Mouse (Mus musculus) intestine, embryonic 14.5 days (tissue): Measurements from ENCODE around the gene Hadh. TPM values are rescaled to one million over a fixed set of nuclear protein-coding genes. Genes with fewer than 3 reads are reported as not detected.

Experiments used
- ATAC-seq: fragments of 200-750 bp; cut with Nextera tagmentation; replicated peaks from 2 replicates; pipeline ENCODE4 v1.8.0; 2017; ENCODE audit warnings: low read depth, moderate number of reproducible peaks, moderate TSS enrichment, moderate library complexity; ENCODE audit not compliant: low FRiP score, low TSS enrichment
- DNase-seq: peaks from one replicate; pipeline ENCODE4 v3.0.0-alpha.2; 2018; ENCODE audit warnings: low spot score
- H3K27ac ChIP-seq: fragments of 300-500 bp; sonication (generic); 2 replicates; pipeline ENCODE4 v1.5.1; 2014; ENCODE audit warnings: low read depth, mild to moderate bottlenecking, control low read depth
- H3K27me3 ChIP-seq: fragments of 300-500 bp; sonication (generic); replicated peaks from 2 replicates; pipeline ENCODE4 v1.6.1; 2014; ENCODE audit warnings: low read length, control low read depth; ENCODE audit not compliant: control insufficient read depth, insufficient read depth
- H3K36me3 ChIP-seq: fragments of 300-500 bp; sonication (generic); 2 replicates; pipeline ENCODE4 v1.6.1; 2014; ENCODE audit warnings: low read length, control low read depth; ENCODE audit not compliant: control insufficient read depth, insufficient read depth
- H3K4me1 ChIP-seq: fragments of 300-500 bp; sonication (generic); replicated peaks from 2 replicates; pipeline ENCODE4 v1.6.1; 2014; ENCODE audit warnings: low read length, control low read depth, mixed read lengths; ENCODE audit not compliant: control insufficient read depth, insufficient read depth
- H3K4me2 ChIP-seq: fragments of 300-500 bp; sonication (generic); 2 replicates; pipeline ENCODE4 v1.6.1; 2014; ENCODE audit warnings: low read length
- H3K4me3 ChIP-seq: fragments of 300-500 bp; sonication (generic); 2 replicates; pipeline ENCODE4 v1.5.1; 2014; ENCODE audit warnings: low read depth, low read length, control low read depth, mixed read lengths
- H3K9ac ChIP-seq: fragments of 300-500 bp; sonication (generic); 2 replicates; pipeline ENCODE4 v1.6.1; 2014; ENCODE audit warnings: mild to moderate bottlenecking, low read length
- H3K9me3 ChIP-seq: fragments of 300-500 bp; sonication (generic); 2 replicates; pipeline ENCODE4 v1.6.1; 2016; ENCODE audit warnings: low read length, control low read depth; ENCODE audit not compliant: control insufficient read depth
- WGBS: fragments of 180-500 bp; shearing (Covaris S2); extraction: QIAGEN DNeasy Blood & Tissue Kit; methylation state at CpG from one replicate; pipeline ENCODE4 v1.1.7; 2014; 5-methylcytosine and 5-hydroxymethylcytosine counted together
- polyA plus RNA-seq: library from polyadenylated mRNA; unstranded; fragments of >200 nt; fragmentation: Nextera tagmentation; extraction: Ambion mirVana; gene quantifications from 2 replicates; pipeline ENCODE4 v1.2.1, GENCODE M21; 2014

The Hadh gene
- polyA plus RNA-seq, 1 experiment from 2014 or later = 181 TPM

- 25% methylated on average over 5 of the region's 5 CpGs for WGBS
- Histone ChIP-seq H3K4me1 (no peaks in the 10 kb centered on the region), H3K4me2 (peak overlapping the region; percentile 100), H3K4me3 (peak overlapping the region; percentile 74), H3K36me3 (no peaks in the 10 kb centered on the region), H3K27ac (no peak overlapping the region), H3K9ac (peak overlapping the region; percentile 4; the same call in 1 of the 2 replicates), H3K27me3 (no peaks in the 10 kb centered on the region), H3K9me3 (peaks cover under 1% of the 10 kb centered on the region; the same call in 1 of the 2 replicates)
- ATAC-seq (peak; percentile 21; the same call in 1 of the 2 replicates), DNase-seq (no peak)
Measured at GRCm38 (mm10) chr3:131303320-131303714, 31.4 kb upstream of the Hadh start.

- DNase-seq = peak; percentile 87
- H3K4me3 ChIP-seq = peak within 1 kb of the TSS; percentile 74
- peak; percentile 95 for ATAC-seq
- no peaks in the 10 kb centered on the region for H3K9me3 ChIP-seq
- WGBS = under 1% methylated on average over 67 of the region's 71 CpGs
- H3K4me1 ChIP-seq = no peaks in the 10 kb centered on the region
- no peak within 1 kb of the TSS for H3K27ac ChIP-seq
- H3K4me2 ChIP-seq = peak within 1 kb of the TSS; percentile 100
- H3K27me3 ChIP-seq = no peaks in the 10 kb centered on the region
- H3K36me3 ChIP-seq = no peaks in the 10 kb centered on the region
- H3K9ac ChIP-seq = peak within 1 kb of the TSS; percentile 53
Measured at GRCm38 (mm10) chr3:131302452-131303319, 30.8 kb upstream of the Hadh start, which contains the start of gene Cyp2u1. Gene Cyp2u1, minus strand, starts transcription at chr3:131303227.

GRCm38 (mm10) chr3:131299908-131300307 lies 28.0 kb upstream of the Hadh start:
- Histone ChIP-seq H3K4me3 (no peak overlapping the region), H3K9ac (no peak overlapping the region), H3K36me3 (no peaks in the 10 kb centered on the region), H3K9me3 (no peaks in the 10 kb centered on the region), H3K27ac (no peak overlapping the region), H3K4me2 (no peak overlapping the region), H3K27me3 (no peaks in the 10 kb centered on the region), H3K4me1 (0 out of 2 replicates have a peak, but pooled peaks cover 2% of the 10 kb centered on the region)
- ATAC-seq (no peak), DNase-seq (no peak)
- 10% methylated on average over 6 of the region's 6 CpGs for WGBS

- no peaks in the 10 kb centered on the region for H3K9me3 ChIP-seq
- no peak overlapping the region for H3K4me2 ChIP-seq
- no peak for DNase-seq
- 0 out of 2 replicates have a peak, but pooled peaks cover 2% of the 10 kb centered on the region for H3K4me1 ChIP-seq
- no peaks in the 10 kb centered on the region for H3K36me3 ChIP-seq
- H3K27ac ChIP-seq = no peak overlapping the region
- no peak for ATAC-seq
- no peak overlapping the region for H3K4me3 ChIP-seq
- H3K9ac ChIP-seq = no peak overlapping the region
- H3K27me3 ChIP-seq = no peaks in the 10 kb centered on the region
- 84% methylated on average over 9 of the region's 9 CpGs for WGBS
Measured at GRCm38 (mm10) chr3:131299078-131299477, 27.2 kb upstream of the Hadh start.

GRCm38 (mm10) chr3:131296893-131297292 lies 25.0 kb upstream of the Hadh start:
- H3K9me3 ChIP-seq = no peaks in the 10 kb centered on the region
- 0 out of 2 replicates have a peak, but pooled peaks cover 2% of the 10 kb centered on the region for H3K4me1 ChIP-seq
- H3K27me3 ChIP-seq = no peaks in the 10 kb centered on the region
- ATAC-seq (no peak), DNase-seq (no peak)
- no peak overlapping the region for H3K4me3 ChIP-seq
- WGBS = 93% methylated on average over 7 of the region's 7 CpGs
- no peak overlapping the region for H3K27ac ChIP-seq
- H3K9ac ChIP-seq = no peak overlapping the region
- H3K36me3 ChIP-seq = no peaks in the 10 kb centered on the region
- H3K4me2 ChIP-seq = no peak overlapping the region

- Histone ChIP-seq H3K4me1 (0 out of 2 replicates have a peak, but pooled peaks cover 2% of the 10 kb centered on the region), H3K27me3 (no peaks in the 10 kb centered on the region), H3K36me3 (no peaks in the 10 kb centered on the region), H3K4me3 (no peak overlapping the region), H3K9me3 (no peaks in the 10 kb centered on the region), H3K4me2 (no peak overlapping the region), H3K27ac (no peak overlapping the region), H3K9ac (no peak overlapping the region)
- no peak for DNase-seq
- no peak for ATAC-seq
- WGBS = 65% methylated on average over 12 of the region's 12 CpGs
Measured at GRCm38 (mm10) chr3:131295513-131296200, 23.8 kb upstream of the Hadh start.

- Histone ChIP-seq H3K36me3 (no peaks in the 10 kb centered on the region), H3K4me1 (0 out of 2 replicates have a peak, but pooled peaks cover 2% of the 10 kb centered on the region), H3K27me3 (no peaks in the 10 kb centered on the region), H3K9me3 (no peaks in the 10 kb centered on the region), H3K9ac (no peak overlapping the region), H3K27ac (no peak overlapping the region), H3K4me2 (no peak overlapping the region), H3K4me3 (no peak overlapping the region)
- 60% methylated on average over 3 of the region's 3 CpGs for WGBS
- DNase-seq (no peak), ATAC-seq (no peak)
Measured at GRCm38 (mm10) chr3:131294503-131294902, 22.6 kb upstream of the Hadh start.

- Histone ChIP-seq H3K9ac (no peak overlapping the region), H3K4me3 (no peak overlapping the region), H3K9me3 (no peaks in the 10 kb centered on the region), H3K36me3 (no peaks in the 10 kb centered on the region), H3K4me2 (no peak overlapping the region), H3K27ac (no peak overlapping the region), H3K27me3 (no peaks in the 10 kb centered on the region), H3K4me1 (0 out of 2 replicates have a peak, but pooled peaks cover 2% of the 10 kb centered on the region)
- ATAC-seq (no peak), DNase-seq (no peak)
- 75% methylated on average over 3 of the region's 3 CpGs for WGBS
Measured at GRCm38 (mm10) chr3:131292959-131293358, 21.1 kb upstream of the Hadh start.
